Mouse (Mus musculus): ENCODE measurements around the gene Wfdc5.
"Not testable (repeated sequence)": the region's sequence is repeated elsewhere in the genome, so short reads cannot be mapped to it uniquely, and the experiment has no call there.

Gene Wfdc5

GRCm38 (mm10) chr2:164182692-164183255, at the start of gene Wfdc5:
Wfdc5 (minus strand) TSS chr2:164182742.
- no peak for DNase-seq (ENCODE audit: low spot score)

GRCm38 (mm10) chr2:164228361-164229070, 46.0 kb upstream of the Wfdc5 start:
- DNase-seq (ENCODE audit: low spot score): no peak

GRCm38 (mm10) chr2:164221522-164221921, 39.0 kb upstream of the Wfdc5 start, which contains the start of gene Wfdc15b:
Wfdc15b (minus strand) TSS chr2:164221660.
- DNase-seq (ENCODE audit: low spot score): no peak

GRCm38 (mm10) chr2:164219295-164219694, 36.8 kb upstream of the Wfdc5 start:
- DNase-seq (ENCODE audit: low spot score): no peak

- DNase-seq (ENCODE audit: low spot score): no peak
Measured at GRCm38 (mm10) chr2:164212711-164213110, 30.2 kb upstream of the Wfdc5 start.

- DNase-seq (ENCODE audit: low spot score): no peak
Measured at GRCm38 (mm10) chr2:164210892-164211291, 28.4 kb upstream of the Wfdc5 start.

DNA sequence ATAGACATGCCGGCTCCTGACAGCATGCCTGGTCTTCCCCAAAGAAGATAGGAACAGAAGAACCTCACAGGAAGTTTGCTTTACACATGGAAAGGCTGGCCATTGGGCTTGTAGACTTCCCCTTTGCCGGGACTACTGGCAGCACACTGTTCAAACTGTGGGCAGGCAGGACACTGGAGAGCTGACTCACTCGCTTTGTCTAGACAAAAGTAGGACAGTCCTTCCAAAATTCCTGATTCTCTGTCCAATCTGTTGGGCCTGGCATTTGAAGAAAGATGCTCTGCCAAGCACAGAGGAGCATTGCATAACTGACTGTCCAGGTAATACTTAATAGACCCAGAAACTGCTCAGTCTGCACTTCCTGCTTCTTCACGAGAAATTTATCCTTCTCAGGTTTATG, 24.1 kb upstream of the Wfdc5 start:
- DNase-seq (ENCODE audit: low spot score): no peak

- DNase-seq (ENCODE audit: low spot score): not testable (repeated sequence)
Measured at GRCm38 (mm10) chr2:164206011-164206410, 23.5 kb upstream of the Wfdc5 start.

GRCm38 (mm10) chr2:164199626-164200327, 17.2 kb upstream of the Wfdc5 start, which contains the start of gene Wfdc15a:
Wfdc15a (minus strand) TSS chr2:164200130.
- DNase-seq (ENCODE audit: low spot score): no peak

DNA sequence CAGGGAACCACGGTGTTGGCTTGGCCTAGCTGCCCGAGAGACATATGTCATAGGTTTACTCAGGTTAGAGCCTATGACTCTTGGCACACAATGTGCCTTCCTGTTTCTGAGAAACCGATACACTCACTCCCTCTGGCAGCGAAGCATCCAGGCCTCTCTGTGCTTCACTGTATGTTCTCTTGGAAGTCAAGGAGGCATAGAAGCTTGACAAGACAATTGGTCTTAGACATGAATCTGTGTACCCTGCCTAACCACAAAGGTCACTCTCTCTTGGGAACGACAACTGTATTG, 14.1 kb upstream of the Wfdc5 start:
- no peak for DNase-seq (ENCODE audit: low spot score)

GRCm38 (mm10) chr2:164195971-164196699, 13.6 kb upstream of the Wfdc5 start:
- no peak for DNase-seq (ENCODE audit: low spot score)

DNA sequence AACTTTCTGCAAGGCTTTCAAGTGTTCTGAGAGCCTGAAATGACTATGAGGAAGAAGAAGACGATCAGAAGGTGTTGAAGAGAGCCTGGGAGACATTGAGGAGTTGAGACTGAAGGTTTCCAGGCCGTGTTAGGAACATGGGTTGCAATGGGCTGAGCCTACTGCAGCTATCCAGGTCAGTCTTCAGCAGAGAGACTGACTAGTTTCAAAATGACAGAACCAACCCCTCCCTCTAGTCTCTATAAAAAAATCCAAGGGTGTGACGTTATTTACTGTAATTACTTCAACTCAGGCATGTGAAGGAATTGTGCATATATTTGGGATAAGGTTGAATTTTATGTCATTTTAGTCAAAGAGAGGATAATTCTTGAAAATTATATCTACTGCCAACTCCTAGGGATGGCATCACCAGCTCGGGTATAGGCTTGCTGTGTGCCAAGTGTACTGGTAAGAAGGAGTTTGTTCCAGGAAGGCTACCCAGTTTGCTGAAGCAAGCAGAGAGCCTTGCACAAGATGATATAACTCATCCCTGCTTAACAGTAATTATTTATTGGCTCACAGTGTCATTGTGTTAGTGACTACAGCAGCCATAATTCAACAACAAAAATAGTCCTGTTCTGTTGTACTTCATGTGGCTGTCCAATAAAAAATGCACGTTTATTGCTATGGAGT, 12.6 kb upstream of the Wfdc5 start:
- DNase-seq (ENCODE audit: low spot score): no peak

- no peak for DNase-seq (ENCODE audit: low spot score)
Measured at GRCm38 (mm10) chr2:164192279-164192678, 9.7 kb upstream of the Wfdc5 start.

- DNase-seq (ENCODE audit: low spot score): no peak
Measured at GRCm38 (mm10) chr2:164190576-164190975, 8.0 kb upstream of the Wfdc5 start, which contains the start of gene Wfdc12. Wfdc12 (minus strand) TSS chr2:164190608.

GRCm38 (mm10) chr2:164188722-164189121, 6.2 kb upstream of the Wfdc5 start:
- DNase-seq (ENCODE audit: low spot score): no peak

DNA sequence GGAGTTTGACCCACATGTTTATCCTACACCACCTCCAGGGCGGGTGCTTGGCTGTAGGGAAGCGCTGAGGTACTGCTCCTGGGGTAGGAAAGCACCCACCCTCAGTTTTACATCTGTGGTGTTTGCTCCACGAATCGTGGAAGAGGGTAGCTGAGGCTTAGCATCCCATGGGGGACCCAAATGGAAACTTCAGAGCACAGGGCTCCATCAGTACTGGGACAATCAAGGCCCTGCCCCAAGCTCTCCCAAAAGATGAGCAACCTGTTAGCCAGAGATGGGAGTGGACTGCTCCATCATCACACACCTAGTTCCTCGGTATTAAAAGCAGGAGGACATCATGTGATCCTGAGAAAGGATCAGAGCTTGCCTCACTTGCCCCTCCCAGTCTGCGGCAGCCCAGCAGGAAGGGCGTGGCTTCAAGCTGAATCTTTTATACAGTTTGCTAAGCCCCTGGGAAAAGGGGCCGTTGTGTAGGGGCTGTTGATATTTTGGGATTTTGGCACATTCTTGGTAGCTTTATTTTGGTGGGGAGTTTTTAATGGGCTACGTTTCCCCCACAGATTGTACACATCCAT, 1.7 kb upstream of the Wfdc5 start:
- DNase-seq (ENCODE audit: low spot score): no peak

DNA sequence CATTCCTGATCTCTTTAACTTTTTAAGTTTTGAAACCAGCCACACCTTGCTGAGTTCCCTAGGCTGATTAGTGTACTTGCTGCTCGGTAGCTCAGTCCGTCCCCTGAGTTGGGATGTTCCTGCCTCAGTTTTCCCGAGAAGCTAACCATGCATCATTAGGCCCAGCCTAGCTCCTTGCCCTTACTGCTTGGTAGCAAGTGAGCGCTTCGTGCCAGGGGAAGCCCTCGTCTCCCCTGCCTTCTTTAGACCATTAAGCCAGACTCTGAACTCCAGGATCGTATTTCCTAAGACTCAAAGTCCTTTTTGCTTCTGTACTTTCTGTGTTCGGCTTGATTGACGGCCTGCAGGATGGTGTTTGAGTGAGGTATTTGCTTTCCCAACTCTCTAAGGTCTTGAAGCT, 798 bp upstream of the Wfdc5 start:
- DNase-seq (ENCODE audit: low spot score): no peak

DNA sequence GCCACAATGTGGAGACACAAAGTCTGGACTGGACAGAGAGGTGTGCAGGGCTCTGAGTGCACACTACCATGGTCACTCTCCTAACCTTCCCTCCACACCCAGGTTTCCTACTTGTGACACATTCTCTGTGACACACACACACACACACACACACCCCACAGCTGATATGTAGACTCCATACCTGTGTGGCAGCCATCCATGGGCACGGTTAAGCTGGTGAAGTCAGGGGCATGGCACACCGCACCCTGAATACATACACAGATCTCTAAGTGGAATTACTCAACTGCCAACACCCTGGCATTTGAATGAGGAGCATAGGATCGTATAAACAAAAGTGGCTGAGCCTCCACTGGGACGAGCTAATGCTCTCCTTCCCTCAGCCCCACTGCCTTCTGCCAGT, 1.8 kb downstream of the Wfdc5 start:
- no peak for DNase-seq (ENCODE audit: low spot score)

DNA sequence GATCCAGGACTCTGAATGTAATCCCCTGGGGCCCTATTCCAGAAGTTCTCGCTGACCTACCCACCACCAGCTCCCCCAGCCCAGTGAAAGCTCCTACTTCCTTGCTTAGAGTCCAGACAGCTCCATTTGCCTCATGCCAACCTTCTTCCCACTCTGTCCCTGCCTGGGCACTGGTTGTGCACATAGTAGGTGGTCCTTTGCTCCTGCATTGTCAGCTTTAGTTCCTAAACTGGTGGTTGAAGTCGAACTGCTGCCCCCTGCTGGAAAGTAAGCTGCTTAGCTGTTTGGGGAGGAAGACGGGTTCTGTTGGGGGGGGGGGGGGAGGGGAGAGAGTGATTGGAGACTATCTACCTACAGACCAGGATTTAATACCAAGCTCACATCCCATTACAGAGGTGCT, 2.4 kb downstream of the Wfdc5 start:
- DNase-seq (ENCODE audit: low spot score): no peak

DNA sequence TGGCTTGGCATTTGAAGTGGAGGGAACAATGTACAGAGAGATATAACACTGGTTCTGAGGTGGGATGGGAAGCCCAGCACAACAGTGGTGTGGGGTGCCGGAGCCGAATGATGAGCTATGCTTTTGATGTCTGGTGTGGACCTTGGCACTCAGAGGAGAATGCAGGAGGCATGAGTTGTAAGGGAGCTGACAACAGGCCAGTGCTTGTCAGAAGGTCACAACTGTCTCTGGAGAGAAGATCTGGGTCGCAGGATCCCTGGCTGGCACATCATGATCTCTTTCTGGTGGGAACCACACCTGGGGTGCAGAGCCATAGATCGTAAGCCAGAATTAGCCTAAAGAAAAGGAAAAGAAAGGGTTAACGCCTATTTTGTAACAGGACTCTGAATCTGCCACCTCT, 4.7 kb downstream of the Wfdc5 start:
- no peak for DNase-seq (ENCODE audit: low spot score)

DNA sequence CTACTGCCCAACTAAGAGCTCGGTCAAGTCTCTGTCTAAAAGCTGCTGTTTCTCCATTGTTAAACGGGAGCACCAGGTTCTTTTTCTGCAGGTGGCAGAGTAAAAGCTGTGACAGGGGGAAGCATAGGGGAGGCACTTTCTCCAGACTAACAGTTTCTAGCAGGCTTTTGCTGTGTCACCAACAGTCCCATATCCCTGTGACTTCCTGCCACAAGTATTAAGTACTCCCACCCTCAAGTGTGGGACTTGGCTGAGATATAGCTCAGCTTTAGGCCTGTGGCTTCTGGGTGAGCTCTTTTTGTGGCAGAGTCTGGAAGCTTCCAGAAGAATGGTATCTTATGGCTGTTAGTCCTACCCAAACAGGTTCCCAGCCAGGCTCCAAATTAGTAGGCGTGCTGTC, 6.7 kb downstream of the Wfdc5 start:
- DNase-seq (ENCODE audit: low spot score): no peak
